In genomic region chr1:177484280-177484679, GRCm38 (mm10) we compare ENCODE assay signal across 14 mouse cellular contexts.
"Had no signal": no experiment of that assay in that cellular context is flagged by ENCODE, and none has a peak within 500 bp of the region (broad histone marks: within the 10 kb centered on the region; RNA-seq: fewer than 3 reads in every experiment).

No protein-coding gene starts in this region.

- DNase-seq: kidney, adult 11 months; kidney, adult 9 months; kidney, postnatal 36 days; liver; liver, embryonic 13.5 days; liver, postnatal 0 days; lung, postnatal 14 days; right cerebral cortex, postnatal 14 days had no signal

- H3K9me3 ChIP-seq: limb, embryonic 12.5 days; liver, embryonic 13.5 days; lung, embryonic 15.5 days; midbrain, embryonic 15.5 days; neural tube, embryonic 12.5 days had no signal

- H3K36me3 ChIP-seq: limb, embryonic 12.5 days; liver, embryonic 13.5 days; lung, embryonic 15.5 days; midbrain, embryonic 15.5 days; neural tube, embryonic 12.5 days had no signal

- H3K4me1 ChIP-seq: lung, embryonic 15.5 days; neural tube, embryonic 12.5 days had no signal

- H3K9ac ChIP-seq: limb, embryonic 12.5 days; liver, embryonic 13.5 days; liver, postnatal 0 days; lung, embryonic 15.5 days; midbrain, embryonic 15.5 days; neural tube, embryonic 12.5 days had no signal

- H3K27ac ChIP-seq: kidney, postnatal 0 days; limb, embryonic 12.5 days; liver, embryonic 13.5 days; lung, embryonic 15.5 days; midbrain, embryonic 15.5 days; neural tube, embryonic 12.5 days; stomach, postnatal 0 days had no signal

- H3K4me2 ChIP-seq: limb, embryonic 12.5 days; liver, embryonic 13.5 days; lung, embryonic 15.5 days; midbrain, embryonic 15.5 days; neural tube, embryonic 12.5 days had no signal

- H3K4me3 ChIP-seq: limb, embryonic 12.5 days; liver, embryonic 13.5 days; lung, embryonic 15.5 days; midbrain, embryonic 15.5 days; neural tube, embryonic 12.5 days had no signal

- ATAC-seq: liver, postnatal 0 days had no signal

- H3K27me3 ChIP-seq: limb, embryonic 12.5 days; liver, embryonic 13.5 days; lung, embryonic 15.5 days; midbrain, embryonic 15.5 days; neural tube, embryonic 12.5 days had no signal
